Mouse (Mus musculus) stomach, embryonic 15.5 days (tissue): ENCODE measurements at regions not wholly inside any gene's neighbourhood (a gene's known extent, or its start where the extent isn't known, plus 50 kb on each side); places are given as distances from the start of the nearest gene placed in this dataset.

ENCODE experiments used
- ATAC-seq: fragments of 200-750 bp; cut with Nextera tagmentation; 2 replicates; pipeline ENCODE4 v1.8.0; 2017; ENCODE audit warnings: low read depth, moderate number of reproducible peaks, moderate TSS enrichment; ENCODE audit not compliant: insufficient read depth, low FRiP score
- H3K27ac ChIP-seq: fragments of 300-500 bp; sonication (generic); 2 replicates; pipeline ENCODE4 v1.5.1; 2015; ENCODE audit warnings: mild to moderate bottlenecking, inconsistent platforms
- H3K27me3 ChIP-seq: fragments of 300-500 bp; sonication (generic); replicated peaks from 2 replicates; pipeline ENCODE4 v1.6.1; 2015; ENCODE audit warnings: inconsistent platforms
- H3K36me3 ChIP-seq: fragments of 300-500 bp; sonication (generic); 2 replicates; pipeline ENCODE4 v1.6.1; 2015; ENCODE audit warnings: inconsistent platforms
- H3K4me1 ChIP-seq: fragments of 300-500 bp; sonication (generic); 2 replicates; pipeline ENCODE4 v1.6.1; 2015; ENCODE audit warnings: inconsistent platforms
- H3K4me2 ChIP-seq: fragments of 300-500 bp; sonication (generic); 2 replicates; pipeline ENCODE4 v1.6.1; 2015; ENCODE audit warnings: mild to moderate bottlenecking, inconsistent platforms
- H3K4me3 ChIP-seq: fragments of 300-500 bp; sonication (generic); replicated peaks from 2 replicates; pipeline ENCODE4 v1.5.1; 2015; ENCODE audit warnings: inconsistent platforms
- H3K9ac ChIP-seq: fragments of 300-500 bp; sonication (generic); 2 replicates; pipeline ENCODE4 v1.6.1; 2015; ENCODE audit warnings: inconsistent platforms
- H3K9me3 ChIP-seq: fragments of 300-500 bp; sonication (generic); 2 replicates; pipeline ENCODE4 v1.6.1; 2016; ENCODE audit warnings: inconsistent platforms
- WGBS: fragments of 180-500 bp; shearing (Covaris S2); methylation state at CpG from one replicate; pipeline ENCODE4 v1.1.7; 2015; 5-methylcytosine and 5-hydroxymethylcytosine counted together

GRCm38 (mm10) chr14:46536002-46536762, 145.7 kb upstream of the Bmp4 start:
- Histone ChIP-seq H3K27me3 (no peaks in the 10 kb centered on the region), H3K4me1 (no peaks in the 10 kb centered on the region), H3K4me2 (no peak overlapping the region), H3K36me3 (no peaks in the 10 kb centered on the region), H3K27ac (no peak overlapping the region), H3K9ac (no peak overlapping the region), H3K9me3 (no peaks in the 10 kb centered on the region; the same call in 1 of the 2 replicates), H3K4me3 (no peak overlapping the region)
- ATAC-seq = peak; percentile 75; the same call in 1 of the 2 replicates
- WGBS = 82% methylated on average over 10 of the region's 10 CpGs

GRCm38 (mm10) chr14:46532697-46533096, 142.2 kb upstream of the Bmp4 start:
- Histone ChIP-seq H3K4me3 (no peak overlapping the region), H3K9me3 (no peaks in the 10 kb centered on the region; the same call in 1 of the 2 replicates), H3K36me3 (no peaks in the 10 kb centered on the region), H3K9ac (no peak overlapping the region), H3K4me2 (no peak overlapping the region), H3K27ac (no peak overlapping the region), H3K4me1 (no peaks in the 10 kb centered on the region), H3K27me3 (no peaks in the 10 kb centered on the region)
- ATAC-seq = no peak
- WGBS = 58% methylated on average over 1 of the region's 1 CpGs

GRCm38 (mm10) chr14:46530452-46530851, 140.0 kb upstream of the Bmp4 start:
- Histone ChIP-seq H3K4me1 (no peaks in the 10 kb centered on the region), H3K4me3 (no peak overlapping the region), H3K4me2 (no peak overlapping the region), H3K27me3 (no peaks in the 10 kb centered on the region), H3K9me3 (no peaks in the 10 kb centered on the region; the same call in 1 of the 2 replicates), H3K27ac (no peak overlapping the region), H3K9ac (no peak overlapping the region), H3K36me3 (no peaks in the 10 kb centered on the region)
- no peak for ATAC-seq
- 80% methylated on average over 6 of the region's 6 CpGs for whole genome bisulfite sequencing

- H3K36me3 ChIP-seq = no peaks in the 10 kb centered on the region
- H3K27ac ChIP-seq = no peak overlapping the region
- WGBS = 73% methylated on average over 5 of the region's 5 CpGs
- ATAC-seq = no peak
- H3K9me3 ChIP-seq = no peaks in the 10 kb centered on the region; the same call in 1 of the 2 replicates
- no peak overlapping the region for H3K9ac ChIP-seq
- no peaks in the 10 kb centered on the region for H3K27me3 ChIP-seq
- H3K4me2 ChIP-seq = no peak overlapping the region
- H3K4me3 ChIP-seq = no peak overlapping the region
- H3K4me1 ChIP-seq = no peaks in the 10 kb centered on the region
Measured at GRCm38 (mm10) chr14:46529086-46529715, 138.7 kb upstream of the Bmp4 start.

GRCm38 (mm10) chr14:46517258-46517657, 126.8 kb upstream of the Bmp4 start:
- ATAC-seq = no peak

GRCm38 (mm10) chr14:46516285-46516684, 125.8 kb upstream of the Bmp4 start:
- Histone ChIP-seq H3K9ac (no peak overlapping the region), H3K27ac (no peak overlapping the region), H3K27me3 (no peaks in the 10 kb centered on the region), H3K4me3 (no peak overlapping the region), H3K9me3 (no peaks in the 10 kb centered on the region), H3K4me2 (no peak overlapping the region), H3K36me3 (no peaks in the 10 kb centered on the region), H3K4me1 (0 out of 2 replicates have a peak, but pooled peaks cover 3% of the 10 kb centered on the region)
- ATAC-seq = no peak
- WGBS = 70% methylated on average over 3 of the region's 3 CpGs

More at GRCm38 (mm10) chr14:46517258-46517657, 126.8 kb upstream of the Bmp4 start:
- H3K27me3 ChIP-seq = no peaks in the 10 kb centered on the region
- no peak overlapping the region for H3K4me2 ChIP-seq
- H3K9me3 ChIP-seq = no peaks in the 10 kb centered on the region
- no peak overlapping the region for H3K9ac ChIP-seq
- no peaks in the 10 kb centered on the region for H3K36me3 ChIP-seq
- 0 out of 2 replicates have a peak, but pooled peaks cover 3% of the 10 kb centered on the region for H3K4me1 ChIP-seq
- H3K27ac ChIP-seq = no peak overlapping the region
- WGBS = 73% methylated on average over 4 of the region's 4 CpGs
- H3K4me3 ChIP-seq = no peak overlapping the region

- no peaks in the 10 kb centered on the region for H3K9me3 ChIP-seq
- no peaks in the 10 kb centered on the region for H3K27me3 ChIP-seq
- H3K9ac ChIP-seq = no peak overlapping the region
- 0 out of 2 replicates have a peak, but pooled peaks cover 3% of the 10 kb centered on the region for H3K4me1 ChIP-seq
- no peaks in the 10 kb centered on the region for H3K36me3 ChIP-seq
- ATAC-seq = no peak
- H3K4me3 ChIP-seq = no peak overlapping the region
- H3K4me2 ChIP-seq = no peak overlapping the region
- WGBS = 58% methylated on average over 4 of the region's 4 CpGs
- H3K27ac ChIP-seq = peak overlapping the region; percentile 31; the same call in 1 of the 2 replicates
Measured at GRCm38 (mm10) chr14:46514262-46514932, 123.9 kb upstream of the Bmp4 start.

- H3K27ac ChIP-seq = no peak overlapping the region
- 86% methylated on average over 1 of the region's 1 CpGs for WGBS
- H3K9me3 ChIP-seq = no peaks in the 10 kb centered on the region
- no peak overlapping the region for H3K9ac ChIP-seq
- H3K4me1 ChIP-seq = 0 out of 2 replicates have a peak, but pooled peaks cover 3% of the 10 kb centered on the region
- ATAC-seq = no peak
- H3K27me3 ChIP-seq = no peaks in the 10 kb centered on the region
- H3K4me3 ChIP-seq = no peak overlapping the region
- H3K36me3 ChIP-seq = no peaks in the 10 kb centered on the region
- H3K4me2 ChIP-seq = no peak overlapping the region
Measured at GRCm38 (mm10) chr14:46512118-46512517, 121.6 kb upstream of the Bmp4 start.

GRCm38 (mm10) chr14:46508871-46509270, 118.4 kb upstream of the Bmp4 start:
- Histone ChIP-seq H3K9me3 (no peaks in the 10 kb centered on the region), H3K36me3 (no peaks in the 10 kb centered on the region), H3K4me2 (no peak overlapping the region), H3K27me3 (no peaks in the 10 kb centered on the region), H3K4me3 (no peak overlapping the region), H3K9ac (no peak overlapping the region), H3K27ac (no peak overlapping the region), H3K4me1 (0 out of 2 replicates have a peak, but pooled peaks cover 3% of the 10 kb centered on the region)
- ATAC-seq = no peak
- WGBS = 58% methylated on average over 5 of the region's 5 CpGs

GRCm38 (mm10) chr14:46505266-46505665, 114.8 kb upstream of the Bmp4 start:
- no peak overlapping the region for H3K9ac ChIP-seq

GRCm38 (mm10) chr14:46491601-46492000, 101.1 kb upstream of the Bmp4 start:
- 25% methylated on average over 9 of the region's 9 CpGs for WGBS
- H3K27me3 ChIP-seq = no peaks in the 10 kb centered on the region
- no peak overlapping the region for H3K27ac ChIP-seq
- H3K4me2 ChIP-seq = no peak overlapping the region; the same call in 1 of the 2 replicates
- no peak overlapping the region for H3K4me3 ChIP-seq
- ATAC-seq = peak; percentile 58; the same call in 1 of the 2 replicates
- H3K36me3 ChIP-seq = no peaks in the 10 kb centered on the region
- H3K4me1 ChIP-seq = no peaks in the 10 kb centered on the region; the same call in 1 of the 2 replicates
- H3K9me3 ChIP-seq = no peaks in the 10 kb centered on the region
- peak overlapping the region; percentile 4; the same call in 1 of the 2 replicates for H3K9ac ChIP-seq

More at GRCm38 (mm10) chr14:46505266-46505665, 114.8 kb upstream of the Bmp4 start:
- H3K4me3 ChIP-seq = no peak overlapping the region
- WGBS = 87% methylated on average over 3 of the region's 3 CpGs
- no peak overlapping the region for H3K4me2 ChIP-seq
- no peaks in the 10 kb centered on the region for H3K36me3 ChIP-seq
- no peaks in the 10 kb centered on the region for H3K9me3 ChIP-seq
- ATAC-seq = no peak
- no peak overlapping the region for H3K27ac ChIP-seq
- H3K27me3 ChIP-seq = no peaks in the 10 kb centered on the region
- H3K4me1 ChIP-seq = no peaks in the 10 kb centered on the region
